Mouse (Mus musculus) R1 (cell line): ENCODE measurements around the gene Olfr155.

ENCODE experiments used
- DNase-seq: peaks from one replicate; pipeline ENCODE4 v3.0.0-alpha.2; 2018; ENCODE audit warnings: low read depth, low spot score

Gene Olfr155

DNA sequence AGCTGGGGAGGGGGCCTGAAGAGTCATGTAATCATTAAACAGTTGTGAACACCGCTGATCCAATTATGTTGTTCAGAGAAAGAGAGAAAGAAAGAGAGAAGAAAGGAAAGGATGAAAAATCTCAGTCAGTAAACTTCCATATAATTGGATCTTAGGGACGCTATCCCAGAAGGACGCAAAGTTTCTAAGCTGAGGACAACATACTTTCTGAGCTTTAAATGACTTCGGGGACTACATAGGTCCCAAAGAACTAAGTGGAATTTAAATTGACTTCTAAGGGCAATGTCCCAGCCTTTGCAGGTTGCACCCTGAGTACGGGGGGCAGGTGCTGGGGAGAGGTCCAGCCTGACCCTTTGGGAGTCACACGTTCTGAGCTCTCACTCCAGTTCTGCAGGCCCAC, at the start of gene Olfr155:
TSS of gene Olfr155 (plus strand) at position 301 of the 400 bp plus-strand sequence.
- DNase-seq, result no peak

GRCm38 (mm10) chr4:43822896-43823550, 28.3 kb upstream of the Olfr155 start:
- no peak for DNase-seq

DNA sequence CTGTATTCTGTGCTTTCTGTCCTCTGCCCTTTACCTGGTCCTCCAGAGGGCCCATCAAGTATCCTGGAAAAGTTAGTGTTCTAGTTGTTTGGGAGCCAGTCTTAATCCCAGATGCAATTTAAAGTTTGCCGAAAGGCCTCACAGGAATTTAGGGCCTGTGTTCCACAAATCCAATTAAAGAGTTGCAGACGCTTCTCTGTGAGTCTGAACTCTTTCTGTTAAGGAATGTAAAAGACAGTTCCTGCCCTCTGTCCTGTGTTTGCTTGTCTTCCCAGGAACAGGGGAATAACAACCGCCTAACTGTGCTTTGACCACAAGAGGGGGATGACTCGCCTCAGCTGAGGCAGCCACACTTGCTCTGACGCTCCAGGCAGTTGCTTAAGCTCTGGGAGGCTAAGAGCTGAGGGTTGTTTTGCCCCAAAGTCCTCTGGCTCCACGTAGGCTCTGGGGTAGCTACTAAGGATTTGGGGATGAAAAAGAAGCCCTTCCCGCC, 27.5 kb upstream of the Olfr155 start, which contains the start of gene Olfr156:
TSS of gene Olfr156 (minus strand) at position 51 of the 493 bp plus-strand sequence.
- DNase-seq, result peak; percentile 73

DNA sequence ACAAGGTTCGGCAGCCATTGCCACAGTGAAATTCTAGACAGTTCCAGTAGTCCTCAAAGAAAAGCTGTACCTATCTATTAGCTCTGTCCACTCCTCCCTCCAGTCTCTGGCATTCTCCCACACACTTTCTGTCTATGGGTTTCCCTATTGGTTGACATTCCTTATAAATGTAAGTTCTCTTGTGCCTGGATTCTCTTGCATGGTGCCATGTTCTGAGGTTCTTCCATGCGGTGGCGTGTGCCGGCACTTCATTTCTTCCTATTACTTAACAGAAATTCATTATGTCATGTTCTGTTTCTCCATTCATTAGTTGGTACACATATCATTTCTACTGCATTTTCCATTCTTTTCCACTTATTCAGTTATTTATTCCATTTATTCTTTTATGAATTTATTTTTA, 22.6 kb upstream of the Olfr155 start:
- no peak for DNase-seq

GRCm38 (mm10) chr4:43832031-43832430, 19.3 kb upstream of the Olfr155 start:
- peak; percentile 53 for DNase-seq

DNA sequence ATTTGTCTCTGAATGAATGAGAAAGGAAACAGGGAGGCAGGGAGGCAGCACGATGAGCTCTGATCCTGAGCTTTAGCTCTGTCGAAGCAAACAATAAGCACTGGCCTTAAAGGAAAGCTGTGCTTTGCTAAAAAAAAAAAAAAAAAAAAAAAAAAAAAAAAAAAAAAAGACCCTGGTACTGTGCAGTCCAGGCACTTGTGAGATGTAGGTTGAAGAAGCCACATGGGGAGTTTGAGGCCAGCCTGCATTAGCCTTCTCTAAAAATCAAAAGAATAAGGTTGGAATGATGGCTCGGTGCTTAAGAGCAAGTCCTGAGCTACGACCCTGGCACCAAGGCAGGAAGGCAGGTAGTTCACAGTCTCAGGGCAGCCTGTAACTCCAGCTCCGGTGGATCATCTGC, 17.6 kb upstream of the Olfr155 start:
- no peak for DNase-seq

DNA sequence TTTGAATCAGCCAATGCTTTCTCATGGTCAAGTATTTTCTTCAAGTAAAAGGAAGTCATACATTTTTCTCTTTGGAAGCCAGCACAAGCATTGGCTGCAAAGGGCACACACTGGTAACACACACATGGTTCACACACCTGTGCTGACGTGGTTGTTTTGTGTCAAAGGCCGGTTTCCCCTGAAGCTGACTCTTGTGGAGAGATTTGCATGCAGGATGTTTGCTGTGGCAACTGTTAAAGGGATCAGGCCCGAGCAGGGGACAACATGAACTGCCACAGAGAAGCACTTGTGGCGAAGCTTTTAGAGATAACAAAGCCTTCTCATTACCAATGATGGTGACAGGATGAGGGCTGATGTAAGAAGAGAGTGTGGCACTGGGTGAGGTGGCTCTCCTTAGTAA, 16.6 kb upstream of the Olfr155 start:
- no peak for DNase-seq

DNA sequence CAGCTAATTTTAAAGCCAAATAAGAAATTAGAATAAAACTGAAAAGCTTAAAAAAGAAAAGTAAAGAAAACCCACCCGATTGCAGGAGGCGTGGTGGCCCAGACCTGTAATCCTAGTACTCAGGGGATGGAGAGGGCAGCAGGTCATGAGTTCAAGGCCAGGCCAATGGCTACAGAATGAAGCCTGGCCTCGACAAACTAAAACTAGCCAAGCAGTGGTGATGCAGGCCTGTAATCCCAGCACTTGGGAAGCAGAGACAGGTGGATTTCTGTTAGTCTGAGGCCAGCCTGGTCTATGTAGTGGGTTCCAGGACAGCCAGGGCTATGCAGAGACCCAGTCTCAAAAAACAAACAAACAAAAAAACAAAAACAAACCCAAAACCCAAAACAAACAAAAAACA, 13.0 kb upstream of the Olfr155 start:
- no peak for DNase-seq

GRCm38 (mm10) chr4:43840101-43840500, 11.3 kb upstream of the Olfr155 start, which contains the start of gene Olfr157:
Olfr157 (minus strand) TSS chr4:43840201.
- DNase-seq, result no peak

GRCm38 (mm10) chr4:43854101-43854500, 2.7 kb downstream of the Olfr155 start:
- DNase-seq, result no peak

GRCm38 (mm10) chr4:43859886-43860285, 8.5 kb downstream of the Olfr155 start:
- DNase-seq, result no peak

- peak; percentile 81 for DNase-seq
These were observed 9.6 kb downstream of the Olfr155 start for GRCm38 (mm10) chr4:43860744-43861519.

- DNase-seq, result no peak
These were observed 11.9 kb downstream of the Olfr155 start for GRCm38 (mm10) chr4:43863298-43863697.

GRCm38 (mm10) chr4:43869821-43870220, 18.5 kb downstream of the Olfr155 start:
- no peak for DNase-seq

DNA sequence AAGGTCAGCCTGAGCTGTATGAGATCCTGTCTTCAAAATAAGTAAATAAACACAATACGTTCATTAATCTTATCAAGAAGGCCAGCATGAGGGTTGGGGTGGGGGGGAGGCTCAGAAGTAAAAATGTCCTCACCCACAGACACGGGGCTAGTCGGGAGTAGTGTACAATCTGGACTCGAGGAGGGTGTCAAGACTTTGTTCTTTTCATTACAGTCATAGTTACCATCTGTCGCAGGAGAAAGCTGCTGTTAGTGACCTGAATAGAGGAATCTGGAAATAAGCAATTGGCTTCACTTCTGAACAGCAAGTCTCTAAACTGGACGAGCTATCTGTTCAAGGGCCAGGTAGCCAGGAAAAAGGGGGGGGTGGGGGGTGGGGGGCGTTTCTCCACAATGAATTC, 23.1 kb downstream of the Olfr155 start:
- DNase-seq, result no peak

GRCm38 (mm10) chr4:43875160-43875918, 24.0 kb downstream of the Olfr155 start, which contains the start of gene Reck:
Reck (plus strand) TSS chr4:43875530.
- peak; percentile 86 for DNase-seq

- DNase-seq, result peak; percentile 50
These were observed 24.6 kb downstream of the Olfr155 start for GRCm38 (mm10) chr4:43875919-43876411.

DNA sequence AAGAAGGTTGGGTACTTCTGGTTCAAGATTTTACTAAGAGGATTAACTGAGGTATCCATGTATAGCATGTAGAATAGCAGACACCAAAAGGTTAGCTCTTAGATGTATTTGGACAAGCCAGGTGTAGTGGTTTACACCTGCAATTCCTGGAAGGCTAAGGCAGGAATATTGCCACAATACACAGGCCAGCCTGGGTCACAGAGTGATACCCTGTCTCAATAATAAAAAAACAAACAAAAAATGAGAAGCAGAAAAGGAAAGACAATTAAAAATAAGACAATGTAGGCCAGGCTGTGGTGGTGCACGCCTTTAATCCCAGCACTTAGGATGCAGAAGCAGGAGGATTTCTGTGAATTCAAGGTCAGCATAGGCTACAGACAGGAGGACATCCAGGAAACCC, 25.9 kb downstream of the Olfr155 start:
- DNase-seq, result no peak

DNA sequence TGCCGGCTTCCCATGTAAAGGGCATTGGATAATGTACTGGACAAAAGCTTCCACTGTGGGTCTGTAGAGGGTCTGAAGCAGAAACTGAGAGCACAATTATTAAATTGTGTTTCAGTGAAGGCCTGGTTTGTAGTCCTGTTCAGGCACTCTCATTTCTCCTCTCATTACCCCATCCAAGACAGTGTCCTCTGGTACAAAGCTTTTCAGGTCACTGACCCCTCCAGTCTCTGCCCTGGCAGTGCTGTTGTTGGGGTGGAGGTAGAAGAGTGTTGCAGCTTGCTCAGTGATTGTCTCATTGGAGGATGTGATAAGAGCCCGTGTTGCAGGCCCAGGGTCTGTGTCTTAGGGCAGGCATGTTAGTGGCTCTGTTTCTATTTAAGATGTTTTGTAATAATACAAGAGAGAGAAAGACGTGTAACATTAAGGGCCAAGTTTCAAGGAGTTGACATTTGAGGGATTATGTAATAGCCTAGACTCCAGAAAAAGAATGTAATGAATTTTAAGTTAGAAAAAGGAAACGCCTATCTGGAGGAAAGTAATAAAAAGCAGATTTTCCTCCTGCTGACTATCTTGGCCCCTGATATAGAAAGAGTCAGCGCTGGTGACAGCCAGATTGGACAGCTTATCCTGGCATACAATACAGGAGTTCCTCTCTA, 26.9 kb downstream of the Olfr155 start:
- DNase-seq, result no peak

- DNase-seq, result no peak
These were observed 28.2 kb downstream of the Olfr155 start for GRCm38 (mm10) chr4:43879566-43879965.

GRCm38 (mm10) chr4:43884196-43884595, 32.8 kb downstream of the Olfr155 start:
- DNase-seq, result no peak
